29 mouse cellular contexts compared by ENCODE assay signal in genomic region chr1:119518786-119519185, GRCm38 (mm10).
"Had no signal": no experiment of that assay in that cellular context is flagged by ENCODE, and none has a peak within 500 bp of the region (broad histone marks: within the 10 kb centered on the region; RNA-seq: fewer than 3 reads in every experiment).

No protein-coding gene starts in this region.

- H3K9me3 ChIP-seq: limb, embryonic 10.5 days; limb, embryonic 12.5 days; limb, embryonic 13.5 days; limb, embryonic 15.5 days; liver, embryonic 12.5 days; liver, embryonic 13.5 days; liver, embryonic 15.5 days; lung, embryonic 15.5 days; midbrain, embryonic 10.5 days; midbrain, embryonic 12.5 days; midbrain, embryonic 13.5 days; midbrain, embryonic 15.5 days; neural tube, embryonic 12.5 days had no signal

- H3K36me3 ChIP-seq: limb, embryonic 10.5 days; limb, embryonic 12.5 days; limb, embryonic 13.5 days; limb, embryonic 15.5 days; liver, embryonic 12.5 days; liver, embryonic 13.5 days; liver, embryonic 15.5 days; lung, embryonic 15.5 days; midbrain, embryonic 10.5 days; midbrain, embryonic 12.5 days; midbrain, embryonic 13.5 days; midbrain, embryonic 15.5 days; neural tube, embryonic 12.5 days had no signal

- DNase-seq: liver; liver, embryonic 13.5 days; liver, postnatal 0 days; lung, adult 18-20 months; lung, adult 2 months; lung, embryonic 14.5 days; lung, postnatal 10 days; lung, postnatal 14 days; lung, postnatal 36 days; lung, postnatal 4 days had no signal

- H3K4me2 ChIP-seq: limb, embryonic 12.5 days; limb, embryonic 13.5 days; limb, embryonic 15.5 days; liver, embryonic 12.5 days; liver, embryonic 13.5 days; liver, embryonic 15.5 days; lung, embryonic 14.5 days; lung, embryonic 15.5 days; midbrain, embryonic 11.5 days; midbrain, embryonic 12.5 days; midbrain, embryonic 13.5 days; midbrain, embryonic 15.5 days; neural tube, embryonic 12.5 days had no signal

- H3K9ac ChIP-seq: limb, embryonic 12.5 days; limb, embryonic 13.5 days; limb, embryonic 15.5 days; liver, embryonic 12.5 days; liver, embryonic 13.5 days; liver, embryonic 14.5 days; liver, embryonic 15.5 days; liver, postnatal 0 days; lung, embryonic 14.5 days; lung, embryonic 15.5 days; midbrain, embryonic 12.5 days; midbrain, embryonic 13.5 days; midbrain, embryonic 15.5 days; neural tube, embryonic 12.5 days had no signal

- H3K4me1 ChIP-seq: limb, embryonic 10.5 days; limb, embryonic 12.5 days; limb, embryonic 13.5 days; limb, embryonic 15.5 days; midbrain, embryonic 12.5 days; midbrain, embryonic 15.5 days; neural tube, embryonic 12.5 days had no signal

- ATAC-seq: liver, embryonic 12.5 days; liver, postnatal 0 days; lung, postnatal 0 days; midbrain, embryonic 13.5 days; midbrain, embryonic 15.5 days; midbrain, embryonic 16.5 days had no signal

- H3K27ac ChIP-seq: left cerebral cortex, adult 2 months; limb, embryonic 10.5 days; limb, embryonic 12.5 days; limb, embryonic 13.5 days; limb, embryonic 15.5 days; liver, embryonic 12.5 days; liver, embryonic 13.5 days; liver, embryonic 14.5 days; liver, embryonic 15.5 days; lung, embryonic 15.5 days; macrophage; midbrain, embryonic 10.5 days; midbrain, embryonic 12.5 days; midbrain, embryonic 13.5 days; midbrain, embryonic 15.5 days; neural tube, embryonic 12.5 days had no signal

- H3K27me3 ChIP-seq: limb, embryonic 12.5 days; limb, embryonic 13.5 days; limb, embryonic 15.5 days; liver, embryonic 12.5 days; liver, embryonic 13.5 days; liver, embryonic 15.5 days; lung, embryonic 15.5 days; midbrain, embryonic 12.5 days; midbrain, embryonic 13.5 days; midbrain, embryonic 15.5 days; neural tube, embryonic 12.5 days had no signal

- H3K4me3 ChIP-seq: left cerebral cortex, adult 2 months; limb, embryonic 10.5 days; limb, embryonic 12.5 days; limb, embryonic 13.5 days; limb, embryonic 15.5 days; liver, embryonic 12.5 days; liver, embryonic 13.5 days; liver, embryonic 15.5 days; lung, embryonic 15.5 days; midbrain, embryonic 10.5 days; midbrain, embryonic 12.5 days; midbrain, embryonic 13.5 days; midbrain, embryonic 15.5 days; myocyte; neural tube, embryonic 12.5 days had no signal
